Mouse (Mus musculus) E14TG2a.4 (cell line): ENCODE results near the gene Foxo4.

Experiments used
- CTCF ChIP-seq: conservative IDR thresholded peaks from 2 replicates; pipeline ENCODE4 v1.5.1; 2014; ENCODE audit warnings: low read length
- NANOG ChIP-seq: IDR thresholded peaks from 2 replicates; pipeline ENCODE4 v1.6.1; 2014; ENCODE audit warnings: borderline replicate concordance, low read length, mixed read lengths

DNA sequence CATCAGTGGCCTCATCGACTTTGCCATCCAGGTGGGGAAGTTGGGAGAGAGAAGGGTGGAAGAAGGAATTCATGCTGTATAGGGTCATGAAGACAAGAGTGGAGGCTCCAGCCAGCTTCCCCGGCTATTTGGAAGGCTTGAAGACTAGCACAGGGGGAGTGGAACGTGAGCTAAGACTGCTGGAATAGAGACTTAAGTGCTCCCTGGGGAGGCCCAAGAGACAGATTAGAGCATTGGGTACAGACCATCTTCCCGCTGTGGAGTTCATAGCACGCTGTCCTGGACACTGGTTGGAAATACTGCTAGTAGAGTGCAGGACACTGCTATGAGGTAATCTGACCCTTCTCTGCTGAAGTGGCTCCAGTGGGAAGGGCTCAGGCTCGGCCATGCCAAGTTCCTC lies 28.5 kb downstream of the Foxo4 start:
- no peak for TF ChIP-seq CTCF
- TF ChIP-seq NANOG = no peak
